Mouse (Mus musculus) intestine, embryonic 14.5 days (tissue): ENCODE results near the gene 1110032A03Rik. TPM values are rescaled to one million over a fixed set of nuclear protein-coding genes. Genes with fewer than 3 reads are reported as not detected.

ENCODE experiments used
- ATAC-seq: fragments of 200-750 bp; cut with Nextera tagmentation; replicated peaks from 2 replicates; pipeline ENCODE4 v1.8.0; 2017; ENCODE audit warnings: low read depth, moderate number of reproducible peaks, moderate TSS enrichment, moderate library complexity; ENCODE audit not compliant: low FRiP score, low TSS enrichment
- DNase-seq: peaks from one replicate; pipeline ENCODE4 v3.0.0-alpha.2; 2018; ENCODE audit warnings: low spot score
- H3K27ac ChIP-seq: fragments of 300-500 bp; sonication (generic); 2 replicates; pipeline ENCODE4 v1.5.1; 2014; ENCODE audit warnings: low read depth, mild to moderate bottlenecking, control low read depth
- H3K27me3 ChIP-seq: fragments of 300-500 bp; sonication (generic); replicated peaks from 2 replicates; pipeline ENCODE4 v1.6.1; 2014; ENCODE audit warnings: low read length, control low read depth; ENCODE audit not compliant: control insufficient read depth, insufficient read depth
- H3K36me3 ChIP-seq: fragments of 300-500 bp; sonication (generic); 2 replicates; pipeline ENCODE4 v1.6.1; 2014; ENCODE audit warnings: low read length, control low read depth; ENCODE audit not compliant: control insufficient read depth, insufficient read depth
- H3K4me1 ChIP-seq: fragments of 300-500 bp; sonication (generic); replicated peaks from 2 replicates; pipeline ENCODE4 v1.6.1; 2014; ENCODE audit warnings: low read length, control low read depth, mixed read lengths; ENCODE audit not compliant: control insufficient read depth, insufficient read depth
- H3K4me2 ChIP-seq: fragments of 300-500 bp; sonication (generic); 2 replicates; pipeline ENCODE4 v1.6.1; 2014; ENCODE audit warnings: low read length
- H3K4me3 ChIP-seq: fragments of 300-500 bp; sonication (generic); 2 replicates; pipeline ENCODE4 v1.5.1; 2014; ENCODE audit warnings: low read depth, low read length, control low read depth, mixed read lengths
- H3K9ac ChIP-seq: fragments of 300-500 bp; sonication (generic); 2 replicates; pipeline ENCODE4 v1.6.1; 2014; ENCODE audit warnings: mild to moderate bottlenecking, low read length
- H3K9me3 ChIP-seq: fragments of 300-500 bp; sonication (generic); 2 replicates; pipeline ENCODE4 v1.6.1; 2016; ENCODE audit warnings: low read length, control low read depth; ENCODE audit not compliant: control insufficient read depth
- WGBS: fragments of 180-500 bp; shearing (Covaris S2); extraction: QIAGEN DNeasy Blood & Tissue Kit; methylation state at CpG from one replicate; pipeline ENCODE4 v1.1.7; 2014; 5-methylcytosine and 5-hydroxymethylcytosine counted together
- polyA plus RNA-seq: library from polyadenylated mRNA; unstranded; fragments of >200 nt; fragmentation: Nextera tagmentation; extraction: Ambion mirVana; gene quantifications from 2 replicates; pipeline ENCODE4 v1.2.1, GENCODE M21; 2014

1110032A03Rik gene
- 31.8 and 32.0 TPM in 2 replicates for polyA plus RNA-seq

DNA sequence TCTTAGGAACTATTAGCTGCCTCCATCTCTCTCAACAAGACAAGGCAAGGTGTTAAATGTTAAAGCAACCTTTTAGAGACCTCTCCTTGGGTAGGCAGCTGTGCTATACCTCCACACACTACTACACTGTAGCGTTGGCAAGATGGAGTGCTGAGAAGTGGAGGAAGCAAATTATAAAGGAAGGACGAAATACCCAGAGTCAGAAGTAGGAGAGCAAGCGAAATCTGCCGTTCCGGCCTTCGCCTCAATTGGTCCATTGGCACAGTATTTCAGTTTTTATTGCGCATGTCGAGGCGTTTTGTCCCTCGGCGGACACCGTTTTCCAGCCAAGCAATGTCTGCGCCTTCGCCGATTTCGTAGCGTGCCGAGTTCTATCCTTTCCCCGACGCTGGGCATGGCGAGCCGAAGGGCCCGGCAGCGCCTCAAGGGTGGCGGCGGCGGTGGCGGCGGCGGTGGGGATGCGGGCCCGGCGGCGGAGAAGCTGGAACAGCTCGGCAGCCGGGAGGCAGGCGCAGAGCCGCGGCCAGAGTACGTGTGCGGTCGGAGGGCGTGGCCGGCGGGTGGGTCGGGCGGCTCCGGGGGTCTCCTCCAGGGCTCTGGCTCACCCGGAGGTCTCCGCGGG is at the start of gene 1110032A03Rik, which contains the start of gene Alg9:
Gene 1110032A03Rik (minus strand): TSS at position 530 of the 622 bp plus-strand sequence.
Gene Alg9 (plus strand): TSS at position 29 of the 622 bp plus-strand sequence.
- peak within 1 kb of the TSS; percentile 85 for H3K9ac ChIP-seq
- peak within 1 kb of the TSS; percentile 69 for H3K4me2 ChIP-seq
- H3K27me3 ChIP-seq = no peaks in the 10 kb centered on the region
- peak within 1 kb of the TSS; percentile 88 for H3K27ac ChIP-seq
- H3K4me1 ChIP-seq = peaks cover 11% of the 10 kb centered on the region; the same call in 1 of the 2 replicates
- no peaks in the 10 kb centered on the region for H3K9me3 ChIP-seq
- peak within 1 kb of the TSS; percentile 88 for H3K4me3 ChIP-seq
- WGBS = under 1% methylated on average over 48 of the region's 51 CpGs
- DNase-seq (peak; percentile 97), ATAC-seq (peak; percentile 80)
- H3K36me3 ChIP-seq = peaks cover 33% of the 10 kb centered on the region

DNA sequence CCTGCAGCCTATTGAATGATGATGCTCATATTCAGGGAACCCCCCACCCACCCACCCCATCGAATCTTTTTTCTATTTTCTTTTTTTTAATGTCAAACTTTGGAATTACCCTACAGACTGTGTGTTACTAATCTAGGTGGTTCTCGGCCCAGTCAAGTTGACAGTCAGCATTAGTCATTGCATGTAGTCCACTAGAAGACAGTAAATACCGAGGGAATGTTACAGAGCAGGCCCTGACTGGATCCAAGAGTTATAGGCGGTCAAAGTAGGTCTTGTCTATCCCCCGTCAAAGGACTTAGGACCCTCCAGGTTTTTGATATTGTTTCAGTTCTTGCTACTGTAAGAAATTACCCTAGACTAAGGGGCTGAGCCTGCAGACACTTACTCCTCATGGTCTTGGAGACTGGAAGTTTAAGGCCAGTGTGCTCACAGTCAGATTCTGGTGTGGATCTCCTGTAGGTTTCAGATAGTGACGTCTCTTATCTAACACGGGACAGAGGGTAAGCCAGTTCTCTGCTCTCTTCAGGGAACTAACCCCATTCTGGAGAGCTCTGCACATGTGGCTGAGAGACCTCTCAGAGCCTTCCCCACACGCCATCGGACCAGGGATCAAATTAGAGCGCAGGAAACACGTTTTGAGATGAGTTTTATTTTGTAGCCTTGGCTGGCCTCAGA is 48.6 kb upstream of the 1110032A03Rik start:
- H3K36me3 ChIP-seq = peaks cover 59% of the 10 kb centered on the region
- H3K9me3 ChIP-seq = no peaks in the 10 kb centered on the region
- H3K27ac ChIP-seq = no peak overlapping the region
- H3K4me1 ChIP-seq = no peaks in the 10 kb centered on the region
- WGBS = 89% methylated on average over 11 of the region's 11 CpGs
- DNase-seq (no peak), ATAC-seq (no peak)
- H3K4me3 ChIP-seq = no peak overlapping the region
- H3K9ac ChIP-seq = no peak overlapping the region
- no peaks in the 10 kb centered on the region for H3K27me3 ChIP-seq
- H3K4me2 ChIP-seq = no peak overlapping the region

DNA sequence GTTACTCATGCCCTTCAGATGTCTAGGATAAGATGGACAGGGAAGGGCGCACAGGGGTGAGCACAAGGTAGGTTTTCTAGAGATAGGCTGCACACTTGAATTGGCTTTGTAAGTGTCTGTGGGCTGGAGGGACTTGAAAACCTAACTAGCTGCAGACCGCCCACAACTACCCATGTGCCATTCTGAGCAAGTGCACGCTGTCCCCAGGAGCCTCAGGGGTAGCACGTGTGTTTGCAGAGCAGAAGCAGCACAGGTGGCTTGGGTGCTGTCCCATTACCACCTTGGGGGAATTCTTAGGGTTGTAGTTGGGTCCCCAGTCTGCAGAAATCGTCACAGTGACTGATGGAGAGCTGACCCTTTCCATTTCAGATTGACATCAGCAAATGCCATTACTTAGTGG is 46.9 kb upstream of the 1110032A03Rik start:
- ATAC-seq (no peak), DNase-seq (no peak)
- Histone ChIP-seq H3K27ac (no peak overlapping the region), H3K27me3 (no peaks in the 10 kb centered on the region), H3K4me1 (no peaks in the 10 kb centered on the region), H3K9ac (no peak overlapping the region), H3K4me2 (no peak overlapping the region), H3K9me3 (no peaks in the 10 kb centered on the region), H3K36me3 (peaks cover 62% of the 10 kb centered on the region), H3K4me3 (no peak overlapping the region)
- 93% methylated on average over 5 of the region's 5 CpGs for WGBS

DNA sequence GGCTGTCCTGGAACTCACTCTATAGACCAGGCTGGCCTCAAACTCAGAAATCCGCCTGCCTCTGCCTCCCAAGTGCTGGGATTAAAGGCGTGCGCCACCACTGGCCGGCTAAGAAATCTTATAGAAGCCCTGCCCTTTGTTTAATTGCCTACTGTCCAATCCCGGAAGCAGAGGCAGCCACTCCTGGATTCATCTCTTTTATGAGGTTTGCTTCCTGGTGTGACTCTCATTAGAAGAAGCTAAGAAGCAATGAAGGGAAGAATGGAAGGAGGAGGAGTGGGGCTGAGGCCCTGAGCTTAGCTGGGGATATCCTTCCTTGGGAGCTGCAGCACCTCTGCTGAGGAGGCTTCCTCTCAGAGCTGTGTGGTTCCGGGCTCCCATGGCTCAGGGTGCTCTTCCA is 46.3 kb upstream of the 1110032A03Rik start:
- H3K9me3 ChIP-seq = no peaks in the 10 kb centered on the region
- no peaks in the 10 kb centered on the region for H3K27me3 ChIP-seq
- peaks cover 67% of the 10 kb centered on the region for H3K36me3 ChIP-seq
- 89% methylated on average over 6 of the region's 6 CpGs for WGBS
- no peak for DNase-seq
- no peak overlapping the region for H3K4me2 ChIP-seq
- H3K9ac ChIP-seq = no peak overlapping the region
- H3K4me1 ChIP-seq = no peaks in the 10 kb centered on the region
- H3K27ac ChIP-seq = no peak overlapping the region
- no peak for ATAC-seq
- no peak overlapping the region for H3K4me3 ChIP-seq

DNA sequence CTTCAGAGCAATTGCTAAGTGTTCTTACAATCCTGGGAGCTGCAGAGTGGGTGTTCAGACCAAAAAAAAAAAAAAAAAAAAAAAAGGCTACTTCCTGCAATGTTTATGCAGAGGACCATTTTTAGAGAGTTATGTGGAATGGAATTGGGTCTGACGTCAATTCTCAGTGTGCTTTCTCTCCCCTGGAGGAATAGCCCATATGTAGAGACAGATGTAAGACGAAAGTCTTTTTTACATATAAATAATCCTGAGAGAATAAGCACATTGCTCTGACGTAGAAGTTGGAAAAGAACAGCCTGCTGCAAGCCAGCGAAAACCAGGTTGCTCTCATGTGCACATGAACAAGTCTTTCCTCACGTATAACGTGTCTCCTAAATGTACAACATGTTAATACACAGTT is 44.4 kb upstream of the 1110032A03Rik start:
- Histone ChIP-seq H3K36me3 (peaks cover 56% of the 10 kb centered on the region), H3K4me2 (no peak overlapping the region), H3K9me3 (no peaks in the 10 kb centered on the region), H3K4me3 (no peak overlapping the region), H3K27me3 (no peaks in the 10 kb centered on the region), H3K9ac (no peak overlapping the region), H3K27ac (no peak overlapping the region), H3K4me1 (no peaks in the 10 kb centered on the region)
- WGBS = 75% methylated on average over 6 of the region's 6 CpGs
- DNase-seq (no peak), ATAC-seq (no peak)

DNA sequence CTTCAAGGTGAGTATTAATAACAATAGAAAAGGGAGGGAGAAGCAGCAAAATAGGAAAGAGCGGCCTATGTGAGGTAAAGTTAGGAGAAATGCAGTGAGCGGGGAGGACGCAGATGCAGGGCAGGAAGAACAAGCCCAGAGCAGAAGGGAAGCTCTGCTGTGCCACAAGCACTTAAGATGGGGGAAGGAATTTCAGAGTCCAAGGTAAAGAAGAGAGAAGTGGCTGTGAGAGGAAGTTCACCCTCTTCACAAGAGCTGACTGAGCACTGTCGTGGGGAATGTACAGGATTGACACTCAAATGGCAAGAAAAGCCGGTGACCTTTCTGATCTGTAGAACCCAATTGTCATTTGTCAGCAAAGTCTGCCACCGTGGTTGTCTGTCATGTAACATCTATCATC is 42.7 kb upstream of the 1110032A03Rik start:
- H3K4me2 ChIP-seq = no peak overlapping the region
- ATAC-seq = no peak
- H3K9me3 ChIP-seq = no peaks in the 10 kb centered on the region
- no peak for DNase-seq
- no peaks in the 10 kb centered on the region for H3K27me3 ChIP-seq
- no peak overlapping the region for H3K4me3 ChIP-seq
- peaks cover 60% of the 10 kb centered on the region for H3K36me3 ChIP-seq
- H3K4me1 ChIP-seq = no peaks in the 10 kb centered on the region
- H3K9ac ChIP-seq = no peak overlapping the region
- H3K27ac ChIP-seq = no peak overlapping the region
- WGBS = 87% methylated on average over 6 of the region's 6 CpGs

DNA sequence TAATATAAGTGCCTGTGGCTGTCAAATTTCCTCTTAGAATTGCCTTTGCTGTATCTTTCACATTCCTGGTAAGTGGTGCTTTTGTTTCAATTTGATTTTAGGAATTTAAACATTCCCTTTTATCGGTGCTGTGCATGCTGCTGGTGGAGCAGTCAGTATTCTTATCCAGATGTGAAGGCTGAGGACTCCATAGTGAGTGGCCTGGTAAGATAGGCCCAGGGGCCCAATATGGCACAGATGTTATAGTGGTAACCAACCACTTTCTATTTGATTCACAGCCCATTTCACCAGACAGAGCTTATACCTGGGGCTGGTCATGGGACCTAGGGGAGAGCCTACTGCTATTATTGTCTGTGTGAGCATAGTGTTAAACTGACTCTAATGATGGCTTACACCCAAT is 41.2 kb upstream of the 1110032A03Rik start:
- ATAC-seq = no peak
- WGBS = 100% methylated on average over 1 of the region's 1 CpGs

DNA sequence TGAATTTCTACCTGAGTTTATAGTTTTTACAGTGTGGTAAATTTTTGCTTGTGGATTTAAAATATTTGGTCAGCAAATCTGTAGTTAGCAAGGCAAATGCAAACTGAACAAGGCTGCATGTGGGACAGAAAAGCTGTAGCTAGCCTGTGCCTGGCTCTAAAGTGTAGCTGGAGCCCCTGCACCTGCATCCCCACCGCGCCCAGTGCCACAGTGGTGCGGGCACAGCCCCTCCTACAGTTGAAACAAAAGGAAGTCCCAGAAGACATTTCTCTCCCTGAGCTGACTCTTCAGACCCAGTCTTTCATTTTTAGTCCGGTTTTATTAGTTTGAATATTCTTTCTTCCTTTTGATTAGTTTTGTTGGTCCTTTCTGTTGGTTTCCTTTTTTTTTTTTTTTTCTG is 40.3 kb upstream of the 1110032A03Rik start:
- WGBS = 94% methylated on average over 4 of the region's 4 CpGs
- peaks cover 67% of the 10 kb centered on the region for H3K36me3 ChIP-seq
- H3K4me3 ChIP-seq = no peak overlapping the region
- no peaks in the 10 kb centered on the region for H3K9me3 ChIP-seq
- ATAC-seq (no peak), DNase-seq (no peak)
- H3K4me2 ChIP-seq = no peak overlapping the region
- no peak overlapping the region for H3K27ac ChIP-seq
- no peak overlapping the region for H3K9ac ChIP-seq
- H3K4me1 ChIP-seq = no peaks in the 10 kb centered on the region
- no peaks in the 10 kb centered on the region for H3K27me3 ChIP-seq

More for the DNA sequence above, 41.2 kb upstream of the 1110032A03Rik start:
- H3K27ac ChIP-seq = no peak overlapping the region
- no peak overlapping the region for H3K4me3 ChIP-seq
- H3K27me3 ChIP-seq = no peaks in the 10 kb centered on the region
- DNase-seq = no peak
- peaks cover 64% of the 10 kb centered on the region for H3K36me3 ChIP-seq
- H3K9ac ChIP-seq = no peak overlapping the region
- H3K4me2 ChIP-seq = no peak overlapping the region
- no peaks in the 10 kb centered on the region for H3K4me1 ChIP-seq
- no peaks in the 10 kb centered on the region for H3K9me3 ChIP-seq

DNA sequence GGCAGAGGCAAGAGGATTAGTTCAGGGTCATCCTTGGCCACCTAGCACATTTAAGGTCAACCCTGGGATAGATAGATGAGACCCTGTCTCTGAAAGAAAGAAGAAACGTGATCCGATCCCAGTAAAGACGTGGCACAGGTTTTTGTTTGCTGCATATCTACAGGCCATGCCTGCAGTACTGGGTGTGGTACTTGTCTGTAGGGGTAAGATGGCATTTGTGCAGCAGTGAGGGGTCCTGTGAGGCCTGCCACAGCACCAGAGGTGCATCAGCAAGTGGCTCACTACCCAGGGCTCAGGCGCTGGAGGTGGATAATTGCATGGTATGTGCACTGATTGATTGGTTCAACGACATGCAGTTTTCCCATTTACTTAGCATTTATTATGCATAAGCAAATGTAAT is 38.5 kb upstream of the 1110032A03Rik start:
- no peak overlapping the region for H3K9ac ChIP-seq
- no peak overlapping the region for H3K27ac ChIP-seq
- WGBS = 93% methylated on average over 5 of the region's 5 CpGs
- no peak overlapping the region for H3K4me2 ChIP-seq
- no peaks in the 10 kb centered on the region for H3K4me1 ChIP-seq
- no peak for ATAC-seq
- no peak for DNase-seq
- peaks cover 78% of the 10 kb centered on the region for H3K36me3 ChIP-seq
- H3K4me3 ChIP-seq = no peak overlapping the region
- H3K27me3 ChIP-seq = no peaks in the 10 kb centered on the region
- no peaks in the 10 kb centered on the region for H3K9me3 ChIP-seq
